Mouse (Mus musculus): ENCODE measurements around the gene Gm15127.
"Not testable (repeated sequence)": the region's sequence is repeated elsewhere in the genome, so short reads cannot be mapped to it uniquely, and the experiment has no call there.

- not testable (repeated sequence) for TF ChIP-seq CTCF (IDR thresholded peaks at IDR 0.05; ENCODE audit: borderline replicate concordance, insufficient read depth, low read length); POLR2A (IDR thresholded peaks at IDR 0.05; ENCODE audit: low read depth, low read length)
Observed at GRCm38 (mm10) chrX:148676290-148676689, 12.9 kb downstream of the Gm15127 start.
